Mouse (Mus musculus) monocyte, adult 2 months (primary cell): ENCODE measurements around the gene Wbp11.
A peak's percentile ranks its signal among the peaks of the same experiment; 100 is the strongest.

Experiments
- DNase-seq, 2 experiments: peaks; one replicate each; pipeline ENCODE4 v3.0.0; 2022; ENCODE audit warnings: low spot score in 2 of 2, low read depth in 1 of 2

The Wbp11 gene

GRCm38 (mm10) chr6:136844903-136845302 is 16.9 kb upstream of the Wbp11 start:
- no peak for DNase-seq

- DNase-seq: no peak
Observed at GRCm38 (mm10) chr6:136837323-136837722, 9.3 kb upstream of the Wbp11 start.

DNA sequence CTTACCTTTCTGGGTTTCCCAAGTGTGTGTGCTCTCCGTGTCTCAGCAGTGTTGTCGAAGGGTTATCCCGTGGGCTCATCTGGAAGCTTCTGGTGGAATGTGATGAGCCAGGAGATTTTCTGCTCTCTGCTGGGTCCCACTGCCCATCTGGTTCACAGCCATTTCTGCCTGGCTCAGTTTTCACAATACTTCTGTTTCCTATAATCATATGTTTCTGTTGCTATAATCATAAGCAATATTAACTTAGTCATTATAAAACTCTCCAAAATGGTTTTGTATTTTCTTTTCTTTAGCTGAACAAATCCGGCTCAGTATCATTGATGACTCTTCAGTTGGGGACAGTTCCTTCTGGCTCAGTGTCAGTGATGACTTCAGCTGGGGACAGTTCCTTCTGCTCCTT is 7.3 kb upstream of the Wbp11 start, which contains the start of gene Smco3:
Smco3 (minus strand) TSS at position 101 of the 400 bp plus-strand sequence.
- no peak for DNase-seq

GRCm38 (mm10) chr6:136831712-136832111 is 3.7 kb upstream of the Wbp11 start:
- no peak for DNase-seq

- no peak for DNase-seq
Observed at GRCm38 (mm10) chr6:136828681-136829080, 648 bp upstream of the Wbp11 start.

- DNase-seq: no peak
Observed at GRCm38 (mm10) chr6:136827516-136827880, 535 bp downstream of the Wbp11 start, which contains the start of gene BC049715. TSS of gene BC049715 (plus strand) at chr6:136827626.

DNA sequence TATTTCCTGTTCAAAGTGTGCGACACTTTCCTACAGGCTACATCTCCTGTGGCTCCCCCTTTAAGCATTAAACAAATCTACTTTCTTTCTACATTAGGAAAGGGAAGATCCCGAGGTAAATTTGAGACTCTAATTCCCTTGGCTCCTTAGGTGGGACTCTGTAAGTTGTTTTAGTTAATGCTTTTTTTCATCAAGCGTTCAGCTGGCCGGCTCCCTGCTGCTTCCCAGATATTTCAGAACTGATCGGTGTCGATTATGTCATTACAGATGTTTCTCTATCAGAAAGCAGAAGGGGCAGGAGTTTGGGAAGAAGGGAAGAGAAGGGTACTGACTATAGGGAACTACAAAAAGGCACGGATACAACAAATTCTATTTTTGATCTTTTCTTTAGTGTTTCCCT is 917 bp downstream of the Wbp11 start:
- DNase-seq: no peak

DNA sequence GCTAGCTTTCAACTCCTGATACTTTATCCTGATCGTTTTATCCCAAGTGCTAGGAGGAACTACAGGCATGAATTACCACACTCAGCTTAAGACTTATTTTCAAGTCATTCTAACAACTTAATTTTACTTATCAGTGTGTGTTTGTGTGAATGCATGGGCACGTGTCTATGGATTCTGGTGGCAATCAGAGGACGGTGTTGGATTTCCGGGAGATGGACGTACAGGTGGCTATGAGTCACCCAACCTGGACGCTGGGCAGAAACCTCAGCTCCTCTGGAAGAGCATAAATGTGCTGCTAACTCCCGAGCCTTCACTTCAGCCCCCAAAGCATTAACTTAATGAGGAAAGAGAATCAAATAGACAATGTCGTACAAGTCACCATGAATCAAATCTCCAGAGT is 3.0 kb downstream of the Wbp11 start:
- no peak for DNase-seq

DNA sequence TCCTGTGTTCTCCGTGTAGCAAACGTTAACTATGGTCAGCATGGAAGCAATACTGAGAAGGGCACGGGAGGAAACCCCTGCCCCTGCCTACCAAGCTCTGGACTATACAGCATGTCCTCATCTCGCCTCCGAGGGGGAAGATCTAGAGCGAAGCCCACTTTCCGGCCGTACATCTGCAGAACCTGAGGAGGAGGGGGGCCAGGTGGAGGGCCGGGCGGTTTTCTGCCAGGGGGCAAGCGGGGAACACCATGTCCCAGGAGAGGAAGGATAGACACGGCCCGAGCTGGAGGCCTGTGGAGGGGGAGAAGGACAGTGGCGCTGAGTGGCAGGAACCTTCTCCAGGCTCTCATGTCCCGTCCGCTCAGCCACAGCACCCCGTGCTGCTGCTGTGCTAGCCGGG is 6.9 kb downstream of the Wbp11 start:
- DNase-seq: no peak

- no peak for DNase-seq
Observed at GRCm38 (mm10) chr6:136820381-136820780, 7.7 kb downstream of the Wbp11 start.

DNA sequence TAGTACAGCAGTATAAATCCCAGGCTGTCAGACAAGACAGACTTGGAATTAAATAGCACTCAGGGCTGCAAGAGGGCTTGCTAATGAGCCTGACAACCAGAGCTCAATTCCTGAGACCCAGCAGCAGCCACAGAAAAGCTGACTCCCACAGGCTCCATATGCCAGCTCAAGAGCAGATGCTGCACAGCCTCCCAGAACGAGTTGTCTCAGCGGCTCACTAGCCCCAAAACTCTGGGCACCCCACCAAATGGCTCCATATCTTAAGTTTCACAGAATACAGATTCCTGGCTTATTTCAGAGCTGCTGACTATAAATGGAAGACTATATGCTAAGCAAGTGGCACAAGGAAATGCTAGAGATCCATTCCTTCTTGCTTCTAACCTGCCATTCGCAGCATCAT is 10.5 kb downstream of the Wbp11 start:
- DNase-seq: no peak

GRCm38 (mm10) chr6:136816826-136817225 is 11.2 kb downstream of the Wbp11 start:
- no peak for DNase-seq

DNA sequence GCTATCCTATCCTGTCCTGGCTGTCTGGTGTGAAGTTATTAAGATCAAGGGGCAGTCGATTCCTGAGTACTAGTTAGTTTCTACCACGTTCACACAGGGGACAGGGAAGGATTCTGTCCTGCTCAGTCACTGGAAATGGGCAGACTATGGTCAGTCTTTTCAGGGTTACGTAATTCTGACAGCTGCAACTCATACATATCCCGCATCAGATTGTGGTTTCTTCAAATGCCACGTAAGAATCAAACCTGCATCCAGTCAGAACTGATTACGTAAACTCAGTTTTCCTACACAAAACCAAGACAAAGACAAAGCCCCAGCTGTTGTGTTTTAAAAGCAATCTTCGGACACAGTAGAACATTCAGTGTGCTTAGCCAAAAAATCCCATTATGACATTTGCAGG is 12.7 kb downstream of the Wbp11 start:
- DNase-seq: no peak

DNA sequence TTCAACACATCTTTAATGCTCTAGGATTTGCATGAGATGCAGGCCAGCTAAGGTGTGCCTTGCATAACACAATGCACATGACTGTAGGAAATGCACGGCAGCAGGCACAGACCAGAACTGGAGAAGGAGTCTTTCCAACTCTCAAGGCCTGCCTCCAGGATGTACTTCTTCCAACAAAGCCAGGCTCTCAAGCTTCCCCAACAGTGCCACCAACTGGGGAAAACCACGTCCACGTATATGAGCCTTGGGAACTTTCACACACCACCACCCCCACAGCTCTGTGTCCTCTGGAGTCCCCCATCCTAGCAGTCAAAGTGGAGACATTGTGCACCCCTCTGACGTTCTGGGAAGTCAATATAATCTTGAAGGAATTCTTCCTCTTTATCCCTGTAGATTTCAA is 14.9 kb downstream of the Wbp11 start:
- DNase-seq: no peak

DNA sequence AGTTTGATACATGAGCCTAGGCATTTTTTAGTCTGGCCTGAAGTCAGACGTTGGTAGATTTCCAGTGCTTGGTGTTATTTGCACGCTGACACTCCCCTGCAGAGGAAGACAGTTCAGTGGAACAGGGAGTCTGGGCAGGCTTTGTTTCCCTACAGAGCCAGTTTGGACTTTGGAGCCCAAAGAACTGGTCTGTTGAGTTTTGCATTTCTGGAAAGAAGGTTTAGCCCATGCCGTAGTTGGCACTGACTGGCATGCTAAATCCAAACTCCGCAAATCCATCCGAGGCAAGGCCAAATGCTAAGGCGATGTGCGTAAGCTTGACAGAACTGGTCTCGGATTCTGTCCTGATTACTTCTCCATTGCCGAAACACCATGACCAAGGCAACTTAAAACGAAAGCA is 16.8 kb downstream of the Wbp11 start:
- DNase-seq: no peak

DNA sequence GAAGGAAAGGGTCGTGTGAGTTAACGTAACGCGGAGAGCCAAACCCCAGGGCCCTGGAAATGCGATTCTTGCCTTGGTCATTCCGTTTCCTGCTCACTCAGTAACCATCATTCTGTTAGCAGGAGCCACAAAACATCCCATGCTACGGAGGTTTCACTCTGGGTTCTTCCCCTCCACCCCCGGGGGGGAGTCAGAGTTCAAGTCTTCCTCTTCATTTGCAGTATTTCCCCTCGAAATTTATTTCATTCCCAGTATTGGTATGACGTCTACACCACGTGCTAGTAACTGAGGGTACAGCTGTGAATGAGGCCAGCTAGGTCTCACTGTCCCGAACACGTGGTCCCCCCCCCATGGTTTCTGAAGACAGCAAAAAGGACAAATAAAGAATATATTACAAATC is 18.4 kb downstream of the Wbp11 start:
- DNase-seq: no peak

- DNase-seq: peak; percentile 66 to 78
Observed at GRCm38 (mm10) chr6:136809077-136809476, 19.0 kb downstream of the Wbp11 start.

DNA sequence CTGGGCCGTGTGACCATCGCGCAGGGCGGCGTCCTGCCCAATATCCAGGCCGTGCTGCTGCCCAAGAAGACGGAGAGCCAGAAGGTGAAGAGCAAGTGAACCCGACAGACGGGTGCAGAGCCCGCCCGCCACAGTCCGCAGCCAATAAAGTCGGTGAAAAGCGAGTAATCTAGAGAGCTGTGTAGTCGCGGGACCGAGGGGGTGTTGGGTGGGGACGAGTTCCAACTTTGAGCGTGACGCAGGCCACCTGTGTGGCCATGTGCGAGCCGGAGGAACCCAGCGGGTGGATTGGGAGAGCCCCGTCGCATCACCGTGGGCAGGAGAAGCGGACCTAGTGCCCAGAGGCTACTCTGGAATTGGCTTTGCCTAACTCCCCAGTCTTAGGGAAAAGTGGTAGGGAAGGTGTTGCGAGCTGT is 19.4 kb downstream of the Wbp11 start:
- DNase-seq: peak in 1 of 2 experiments; percentile 59

DNA sequence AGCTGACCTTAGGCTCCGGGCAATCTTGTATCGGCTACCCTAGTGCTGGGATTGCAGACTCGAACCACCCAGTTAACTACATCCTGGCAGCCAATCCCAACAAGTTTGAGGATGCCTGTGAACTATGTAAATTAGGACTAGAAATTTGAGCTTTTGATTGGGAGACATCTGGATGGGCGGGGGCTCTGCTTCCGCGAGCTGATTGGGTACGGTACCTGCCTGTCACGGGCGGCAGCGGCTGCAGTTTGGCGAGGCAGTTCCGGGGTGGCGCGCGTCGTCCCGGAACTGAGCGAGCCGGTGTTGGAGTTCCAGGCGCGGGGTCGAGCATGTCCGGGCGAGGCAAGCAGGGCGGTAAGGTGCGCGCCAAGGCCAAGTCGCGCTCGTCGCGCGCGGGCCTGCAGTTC is 20.0 kb downstream of the Wbp11 start, which contains the start of gene H2afj:
H2afj (plus strand) TSS at position 231 of the 404 bp plus-strand sequence.
- peak; percentile 91 to 95 for DNase-seq

GRCm38 (mm10) chr6:136807395-136808013 is 20.5 kb downstream of the Wbp11 start:
- no peak for DNase-seq

DNA sequence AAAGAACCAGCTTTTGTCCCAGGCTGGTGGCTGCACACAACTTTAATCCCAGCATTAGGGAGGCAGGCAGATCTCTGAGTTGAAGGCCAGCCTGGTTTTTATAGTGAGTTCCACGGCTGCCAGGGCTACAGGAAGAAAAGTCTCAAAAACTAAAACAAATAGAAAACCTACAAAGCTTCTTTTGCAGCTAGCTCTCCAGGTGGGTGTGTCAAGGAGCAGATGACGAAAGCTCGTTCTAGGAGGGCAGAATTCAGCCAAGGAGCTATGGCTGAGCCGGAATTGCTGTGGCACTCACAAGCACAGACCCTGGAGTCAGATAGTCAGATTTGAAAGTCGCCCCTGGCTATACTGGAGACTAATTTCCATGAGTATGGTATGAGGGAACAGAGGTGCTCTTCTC is 21.2 kb downstream of the Wbp11 start:
- DNase-seq: no peak

DNA sequence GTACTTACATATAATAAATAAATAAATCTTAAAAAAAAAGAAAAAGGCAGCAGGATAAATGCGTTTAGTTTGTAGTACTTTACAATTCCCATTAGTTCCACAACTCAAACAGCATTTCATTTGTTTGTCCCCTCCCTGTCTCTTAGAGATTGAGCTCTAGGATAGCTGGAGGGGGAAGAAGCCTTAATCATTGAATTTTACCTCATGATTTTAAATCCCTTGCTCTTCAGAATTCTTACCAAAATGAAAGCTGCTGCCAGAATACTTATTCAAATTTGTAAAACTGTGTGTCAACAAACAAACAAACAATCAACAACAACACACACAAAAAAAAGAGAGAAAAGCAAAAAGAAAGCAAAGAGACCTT is 22.6 kb downstream of the Wbp11 start:
- no peak for DNase-seq

GRCm38 (mm10) chr6:136804705-136805408 is 23.2 kb downstream of the Wbp11 start:
- no peak for DNase-seq
